Mouse (Mus musculus) embryonic facial prominence, embryonic 11.5 days (tissue): Measurements from ENCODE around the gene 3830403N18Rik. TPM values are rescaled to one million over a fixed set of nuclear protein-coding genes. Genes with fewer than 3 reads are reported as not detected.
"Not testable (repeated sequence)": the region's sequence is repeated elsewhere in the genome, so short reads cannot be mapped to it uniquely, and the experiment has no call there.

ENCODE experiments used
- ATAC-seq: fragments of 200-750 bp; cut with Nextera tagmentation; replicated peaks from 2 replicates; pipeline ENCODE4 v1.8.0; 2017; ENCODE audit warnings: low read depth; ENCODE audit not compliant: insufficient number of reproducible peaks, low FRiP score, low TSS enrichment
- DNase-seq: peaks from one replicate; pipeline ENCODE4 v3.0.0-alpha.2; 2015; ENCODE audit warnings: low spot score
- H3K27ac ChIP-seq: fragments of 300-500 bp; sonication (generic); replicated peaks from 2 replicates; pipeline ENCODE4 v1.5.1; 2014; ENCODE audit warnings: mild to moderate bottlenecking, low read depth, low read length, control low read depth
- H3K27me3 ChIP-seq: fragments of 300-500 bp; sonication (generic); 2 replicates; pipeline ENCODE4 v1.6.1; 2014; ENCODE audit warnings: mild to moderate bottlenecking, low read length, moderate library complexity, mixed read lengths; ENCODE audit not compliant: control insufficient read depth, insufficient read depth
- H3K36me3 ChIP-seq: fragments of 300-500 bp; sonication (generic); replicated peaks from 2 replicates; pipeline ENCODE4 v1.6.1; 2014; ENCODE audit warnings: low read depth, mild to moderate bottlenecking, low read length, moderate library complexity, mixed read lengths; ENCODE audit not compliant: control insufficient read depth, insufficient read depth
- H3K4me1 ChIP-seq: fragments of 300-500 bp; sonication (generic); 2 replicates; pipeline ENCODE4 v1.6.1; 2014; ENCODE audit warnings: low read length, mixed read lengths; ENCODE audit not compliant: control insufficient read depth, insufficient read depth
- H3K4me2 ChIP-seq: fragments of 300-500 bp; sonication (generic); 2 replicates; pipeline ENCODE4 v1.6.1; 2014; ENCODE audit warnings: low read depth, mild to moderate bottlenecking, control low read depth, low read length, moderate library complexity
- H3K4me3 ChIP-seq: fragments of 300-500 bp; sonication (generic); 2 replicates; pipeline ENCODE4 v1.5.1; 2014; ENCODE audit warnings: low read depth, low read length, control low read depth
- H3K9ac ChIP-seq: fragments of 300-500 bp; sonication (generic); replicated peaks from 2 replicates; pipeline ENCODE4 v1.6.1; 2014; ENCODE audit warnings: mild to moderate bottlenecking, control low read depth, low read length
- H3K9me3 ChIP-seq: fragments of 300-500 bp; sonication (generic); replicated peaks from 2 replicates; pipeline ENCODE4 v1.6.1; 2016; ENCODE audit warnings: mild to moderate bottlenecking, low read length, inconsistent platforms, mixed read lengths; ENCODE audit not compliant: control insufficient read depth
- WGBS: fragments of 180-500 bp; shearing (Covaris S2); extraction: QIAGEN DNeasy Blood & Tissue Kit; methylation state at CpG from one replicate; pipeline ENCODE4 v1.1.7; 2014; 5-methylcytosine and 5-hydroxymethylcytosine counted together
- polyA plus RNA-seq: library from polyadenylated mRNA; unstranded; fragments of >200 nt; fragmentation: Nextera tagmentation; extraction: Ambion mirVana; gene quantifications from 2 replicates; pipeline ENCODE4 v1.2.1, GENCODE M21; 2014

Gene 3830403N18Rik
- polyA plus RNA-seq, result 0.63 and 0.69 TPM in 2 replicates

DNA sequence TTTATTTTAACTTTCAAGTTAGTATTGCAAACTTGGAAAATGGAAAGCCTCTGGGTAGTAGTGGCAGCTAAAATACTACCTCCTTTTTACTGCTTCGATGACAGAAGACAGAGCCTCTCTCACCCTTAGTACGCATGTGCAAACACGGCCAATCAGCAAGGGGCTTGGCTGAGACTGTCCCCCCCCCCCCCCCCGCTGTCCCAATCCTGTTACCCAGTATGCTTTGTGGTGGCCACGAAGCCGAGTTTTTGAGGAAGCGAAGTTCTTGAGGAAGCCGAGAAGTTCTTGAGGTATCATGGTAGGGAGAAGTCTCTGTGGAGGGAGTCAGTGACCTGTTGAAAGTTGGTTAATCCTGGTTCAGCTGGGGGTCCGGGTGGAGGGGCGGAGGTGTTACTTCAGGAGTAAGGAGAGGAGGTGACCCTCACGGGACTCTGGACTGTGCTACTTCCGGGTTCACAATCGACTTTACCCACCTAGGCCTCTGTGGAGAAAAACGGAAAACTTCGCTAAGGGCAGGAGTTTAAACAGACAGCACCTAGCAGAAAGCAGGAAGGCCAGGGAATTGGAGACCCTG is at the start of gene 3830403N18Rik:
3830403N18Rik (plus strand) TSS at position 237 of the 574 bp plus-strand sequence.
- H3K27ac ChIP-seq, H3K4me1 ChIP-seq, H3K36me3 ChIP-seq, H3K4me2 ChIP-seq, H3K9ac ChIP-seq, H3K27me3 ChIP-seq, DNase-seq, ATAC-seq, H3K9me3 ChIP-seq, H3K4me3 ChIP-seq: not testable (repeated sequence)
- WGBS, result 80% methylated on average over 7 of the region's 15 CpGs

DNA sequence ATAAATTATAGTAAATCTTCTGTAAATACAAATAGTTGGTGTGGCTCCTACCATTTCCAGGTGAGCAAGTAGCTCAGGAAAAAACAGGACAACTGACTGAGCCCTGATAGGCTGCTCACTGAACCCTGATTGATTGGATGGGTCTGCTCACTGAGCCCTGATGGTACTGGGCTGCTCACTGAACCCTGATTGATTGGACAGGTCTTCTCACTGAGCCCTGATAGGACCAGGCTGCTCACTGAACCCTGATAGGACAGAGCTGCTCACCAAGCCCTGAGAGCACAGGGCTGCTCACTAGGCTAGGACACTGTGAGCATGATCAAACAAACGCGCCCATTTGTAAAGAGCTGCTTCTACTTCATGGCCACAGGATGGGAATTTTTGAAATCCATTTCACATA is 15.0 kb downstream of the 3830403N18Rik start:
- H3K9me3 ChIP-seq, result no peaks in the 10 kb centered on the region

DNA sequence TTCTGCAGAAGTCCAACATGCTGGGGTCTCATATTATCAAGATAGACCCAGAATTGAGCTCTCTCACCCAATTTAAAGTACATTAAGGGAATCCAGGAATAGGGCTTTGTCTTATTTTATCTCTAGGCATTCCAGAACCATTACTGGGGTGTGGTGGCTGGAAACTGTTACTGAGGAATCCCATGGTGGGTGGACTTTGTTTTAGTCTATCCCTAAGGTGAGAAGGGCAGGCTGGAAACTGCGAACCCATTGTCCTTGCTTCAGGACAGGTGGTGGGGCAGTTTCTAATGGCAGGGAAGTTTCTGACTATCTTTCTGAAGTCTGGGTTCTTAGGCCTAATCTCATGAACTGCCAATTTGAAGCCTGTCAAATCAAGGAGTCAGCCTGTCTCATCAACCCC is 50.1 kb downstream of the 3830403N18Rik start:
- not testable (repeated sequence) for H3K4me1 ChIP-seq, H3K9me3 ChIP-seq, H3K4me3 ChIP-seq, H3K36me3 ChIP-seq, H3K4me2 ChIP-seq, ATAC-seq, H3K27me3 ChIP-seq, DNase-seq, H3K9ac ChIP-seq, H3K27ac ChIP-seq
- no CpG with 5 or more reads among the region's 1 CpGs for WGBS

More for the DNA sequence above, 15.0 kb downstream of the 3830403N18Rik start:
- Histone ChIP-seq H3K4me2 (no peak overlapping the region), H3K27ac (no peak overlapping the region), H3K36me3 (no peaks in the 10 kb centered on the region), H3K9ac (no peak overlapping the region), H3K27me3 (no peaks in the 10 kb centered on the region), H3K4me3 (no peak overlapping the region), H3K4me1 (no peaks in the 10 kb centered on the region)
- DNase-seq, result no peak
- no peak for ATAC-seq
- WGBS, result 79% methylated on average over 2 of the region's 2 CpGs

Other genes starting within 250 kb of the 3830403N18Rik start
- not detected in 2 replicates for gene Gm773, start 76.3 kb downstream of the 3830403N18Rik start, polyA plus RNA-seq
- gene Zfp449, start 209.8 kb downstream of the 3830403N18Rik start, polyA plus RNA-seq, result 8.9 and 9.3 TPM in 2 replicates
- gene Smim10l2a, start 238.0 kb downstream of the 3830403N18Rik start, polyA plus RNA-seq, result 5.9 and 6.5 TPM in 2 replicates